Mouse (Mus musculus): ENCODE data around the gene Wdr93. TPM values are rescaled to one million over a fixed set of nuclear protein-coding genes. Genes with fewer than 3 reads are reported as not detected.

The Wdr93 gene
- polyA plus RNA-seq, 1 experiment from 2014 or later = 0.33 TPM

- Histone ChIP-seq H3K4me3 (ENCODE audit: low read depth, low read length) (no peak overlapping the region), H3K4me1 (ENCODE audit: control insufficient read depth, insufficient read depth, low read length) (no peaks in the 10 kb centered on the region), H3K36me3 (ENCODE audit: control insufficient read depth, insufficient read depth, low read length) (no peaks in the 10 kb centered on the region), H3K27ac (ENCODE audit: low read depth, low read length) (no peak overlapping the region), H3K27me3 (ENCODE audit: control insufficient read depth, insufficient read depth, low read length) (no peaks in the 10 kb centered on the region), H3K9ac (ENCODE audit: low read length) (no peak overlapping the region), H3K4me2 (no peak overlapping the region), H3K9me3 (ENCODE audit: control insufficient read depth, low read length) (no peaks in the 10 kb centered on the region)
- no peak for DNase-seq (ENCODE audit: low spot score, missing footprints)
- 84% methylated on average over 3 of the region's 3 CpGs for WGBS
- ATAC-seq (ENCODE audit: low FRiP score) = no peak
These were observed 85.4 kb downstream of the Wdr93 start for GRCm38 (mm10) chr7:79828341-79828740.

GRCm38 (mm10) chr7:79831145-79831544 lies 88.2 kb downstream of the Wdr93 start:
- Histone ChIP-seq H3K4me1 (ENCODE audit: control insufficient read depth, insufficient read depth, low read length) (no peaks in the 10 kb centered on the region), H3K36me3 (ENCODE audit: control insufficient read depth, insufficient read depth, low read length) (no peaks in the 10 kb centered on the region), H3K27ac (ENCODE audit: low read depth, low read length) (no peak overlapping the region), H3K9ac (ENCODE audit: low read length) (no peak overlapping the region), H3K9me3 (ENCODE audit: control insufficient read depth, low read length) (no peaks in the 10 kb centered on the region), H3K4me3 (ENCODE audit: low read depth, low read length) (no peak overlapping the region), H3K4me2 (no peak overlapping the region), H3K27me3 (ENCODE audit: control insufficient read depth, insufficient read depth, low read length) (no peaks in the 10 kb centered on the region)
- DNase-seq (ENCODE audit: low spot score, missing footprints) (no peak), ATAC-seq (ENCODE audit: low FRiP score) (no peak)
- 82% methylated on average over 6 of the region's 6 CpGs for WGBS

GRCm38 (mm10) chr7:79831585-79831984 lies 88.6 kb downstream of the Wdr93 start:
- H3K27ac ChIP-seq (ENCODE audit: low read depth, low read length) = no peak overlapping the region
- ATAC-seq (ENCODE audit: low FRiP score) = no peak
- H3K36me3 ChIP-seq (ENCODE audit: control insufficient read depth, insufficient read depth, low read length) = no peaks in the 10 kb centered on the region
- H3K4me1 ChIP-seq (ENCODE audit: control insufficient read depth, insufficient read depth, low read length) = no peaks in the 10 kb centered on the region
- no peaks in the 10 kb centered on the region for H3K27me3 ChIP-seq (ENCODE audit: control insufficient read depth, insufficient read depth, low read length)
- H3K9me3 ChIP-seq (ENCODE audit: control insufficient read depth, low read length) = no peaks in the 10 kb centered on the region
- DNase-seq (ENCODE audit: low spot score, missing footprints) = no peak
- WGBS = 85% methylated on average over 6 of the region's 6 CpGs
- no peak overlapping the region for H3K9ac ChIP-seq (ENCODE audit: low read length)
- H3K4me2 ChIP-seq = no peak overlapping the region
- no peak overlapping the region for H3K4me3 ChIP-seq (ENCODE audit: low read depth, low read length)

GRCm38 (mm10) chr7:79832980-79833379 lies 90.0 kb downstream of the Wdr93 start:
- H3K36me3 ChIP-seq (ENCODE audit: control insufficient read depth, insufficient read depth, low read length) = no peaks in the 10 kb centered on the region
- no peak overlapping the region for H3K4me2 ChIP-seq
- no peak for ATAC-seq (ENCODE audit: low FRiP score)
- no peak for DNase-seq (ENCODE audit: low spot score, missing footprints)
- no peak overlapping the region for H3K9ac ChIP-seq (ENCODE audit: low read length)
- no peaks in the 10 kb centered on the region for H3K4me1 ChIP-seq (ENCODE audit: control insufficient read depth, insufficient read depth, low read length)
- H3K4me3 ChIP-seq (ENCODE audit: low read depth, low read length) = no peak overlapping the region
- no peaks in the 10 kb centered on the region for H3K9me3 ChIP-seq (ENCODE audit: control insufficient read depth, low read length)
- H3K27me3 ChIP-seq (ENCODE audit: control insufficient read depth, insufficient read depth, low read length) = no peaks in the 10 kb centered on the region
- no peak overlapping the region for H3K27ac ChIP-seq (ENCODE audit: low read depth, low read length)

GRCm38 (mm10) chr7:79835196-79835595 lies 92.2 kb downstream of the Wdr93 start:
- H3K27me3 ChIP-seq (ENCODE audit: control insufficient read depth, insufficient read depth, low read length) = no peaks in the 10 kb centered on the region
- no peak for DNase-seq (ENCODE audit: low spot score, missing footprints)
- no peak overlapping the region for H3K4me2 ChIP-seq
- no peak overlapping the region for H3K27ac ChIP-seq (ENCODE audit: low read depth, low read length)
- no peaks in the 10 kb centered on the region for H3K9me3 ChIP-seq (ENCODE audit: control insufficient read depth, low read length)
- no peak overlapping the region for H3K9ac ChIP-seq (ENCODE audit: low read length)
- no peaks in the 10 kb centered on the region for H3K4me1 ChIP-seq (ENCODE audit: control insufficient read depth, insufficient read depth, low read length)
- no peak overlapping the region for H3K4me3 ChIP-seq (ENCODE audit: low read depth, low read length)
- ATAC-seq (ENCODE audit: low FRiP score) = no peak
- no peaks in the 10 kb centered on the region for H3K36me3 ChIP-seq (ENCODE audit: control insufficient read depth, insufficient read depth, low read length)
- 93% methylated on average over 6 of the region's 6 CpGs for WGBS

Other genes starting within 250 kb of the Wdr93 start
- gene Rhcg, start 125.5 kb upstream of the Wdr93 start, polyA plus RNA-seq (2014; fragmentation: Nextera tagmentation; extraction: Ambion mirVana) = 0.41 and 0.75 TPM in 2 replicates
- gene Ticrr, start 83.0 kb upstream of the Wdr93 start, polyA plus RNA-seq (2014; fragmentation: Nextera tagmentation; extraction: Ambion mirVana) = 14.8 and 16.0 TPM in 2 replicates
- 2.8 and 4.7 TPM in 2 replicates for gene Kif7, start 27.4 kb upstream of the Wdr93 start, polyA plus RNA-seq (2014; fragmentation: Nextera tagmentation; extraction: Ambion mirVana)
- not detected in 2 replicates for gene Plin1, start 10.3 kb upstream of the Wdr93 start, polyA plus RNA-seq (2014; fragmentation: Nextera tagmentation; extraction: Ambion mirVana)
- gene Pex11a, start within 50 bp of the Wdr93 start, polyA plus RNA-seq (2014; fragmentation: Nextera tagmentation; extraction: Ambion mirVana) = 8.4 TPM in 2 replicates
- gene Mesp1, start 50.6 kb downstream of the Wdr93 start, polyA plus RNA-seq (2014; fragmentation: Nextera tagmentation; extraction: Ambion mirVana) = not detected in 2 replicates
- 0.40 TPM in 2 replicates for gene Mesp2, start 67.6 kb downstream of the Wdr93 start, polyA plus RNA-seq (2014; fragmentation: Nextera tagmentation; extraction: Ambion mirVana)
- gene Anpep, start 117.9 kb downstream of the Wdr93 start, polyA plus RNA-seq (2014; fragmentation: Nextera tagmentation; extraction: Ambion mirVana) = 3.4 and 5.6 TPM in 2 replicates
- 60.4 and 63.4 TPM in 2 replicates for gene Ap3s2, start 177.5 kb downstream of the Wdr93 start, polyA plus RNA-seq (2014; fragmentation: Nextera tagmentation; extraction: Ambion mirVana)
- gene Arpin, start 192.2 kb downstream of the Wdr93 start, polyA plus RNA-seq (2014; fragmentation: Nextera tagmentation; extraction: Ambion mirVana) = 27.8 and 28.3 TPM in 2 replicates